Mouse (Mus musculus) cerebellum, postnatal 14 days (tissue): ENCODE measurements around the gene Stt3b.
"Not testable (repeated sequence)": the region's sequence is repeated elsewhere in the genome, so short reads cannot be mapped to it uniquely, and the experiment has no call there.

Source experiments
- DNase-seq, 2 experiments: peaks; one replicate each; pipeline ENCODE4 v3.0.0; 2021; ENCODE audit warnings: mixed read lengths in 2 of 2

The Stt3b gene

DNA sequence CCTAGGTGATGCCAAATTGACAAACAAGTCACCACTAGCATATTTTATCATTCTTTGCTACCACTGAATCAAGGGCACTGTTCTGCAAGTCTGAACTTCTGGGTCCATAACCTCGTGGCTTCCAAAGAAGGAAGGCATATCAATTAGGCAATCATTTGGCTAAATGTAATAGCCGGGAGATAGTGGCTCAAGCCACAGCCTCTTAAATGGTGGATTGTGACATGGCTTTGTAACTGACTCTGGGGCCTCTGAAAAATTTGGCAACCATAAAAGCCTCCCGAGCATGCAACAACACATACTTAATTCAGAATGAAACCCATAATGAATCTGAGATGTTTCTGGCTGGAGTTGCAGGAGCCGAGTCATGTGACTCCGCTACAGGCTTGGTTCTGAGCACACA is 6.8 kb upstream of the Stt3b start:
- DNase-seq = no peak

DNA sequence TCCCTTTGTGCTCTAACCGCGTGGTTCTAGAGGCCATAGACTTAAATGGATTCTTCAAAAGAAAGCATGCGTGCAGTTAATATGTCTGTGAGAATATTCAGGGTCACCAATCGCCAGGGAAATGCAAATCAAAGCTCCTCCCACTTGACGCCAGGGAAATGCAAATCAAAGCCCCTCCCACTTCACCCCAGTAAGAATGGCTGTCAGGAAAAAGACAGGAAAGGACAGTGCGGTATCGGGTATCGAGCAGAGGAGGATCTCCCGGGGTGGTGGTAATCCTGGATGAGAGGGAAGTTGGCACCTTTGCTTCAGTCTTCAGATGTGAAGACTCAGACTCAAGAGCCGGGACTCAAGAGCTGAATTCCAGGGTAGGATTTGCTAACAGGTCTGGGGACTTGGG is 4.3 kb upstream of the Stt3b start:
- no peak for DNase-seq

DNA sequence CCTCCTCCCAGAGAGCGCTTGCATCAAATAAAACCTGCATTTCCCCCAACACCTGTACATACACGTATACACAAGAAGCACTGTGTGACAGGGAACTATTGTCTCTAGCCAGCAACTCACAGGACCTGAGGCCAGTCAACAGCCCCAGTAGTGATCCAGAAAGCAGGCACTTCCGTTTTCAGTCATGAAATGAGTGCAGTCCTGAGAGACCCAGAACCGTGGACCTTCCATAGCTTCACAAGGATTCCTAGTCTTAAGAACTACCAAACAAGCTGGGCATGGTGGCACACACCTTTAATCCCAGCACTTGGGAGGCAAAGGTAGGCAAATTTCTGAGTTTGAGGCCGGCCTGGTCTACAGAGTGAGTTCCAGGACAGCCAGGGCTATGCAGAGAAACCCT is 3.6 kb upstream of the Stt3b start:
- no peak for DNase-seq

DNA sequence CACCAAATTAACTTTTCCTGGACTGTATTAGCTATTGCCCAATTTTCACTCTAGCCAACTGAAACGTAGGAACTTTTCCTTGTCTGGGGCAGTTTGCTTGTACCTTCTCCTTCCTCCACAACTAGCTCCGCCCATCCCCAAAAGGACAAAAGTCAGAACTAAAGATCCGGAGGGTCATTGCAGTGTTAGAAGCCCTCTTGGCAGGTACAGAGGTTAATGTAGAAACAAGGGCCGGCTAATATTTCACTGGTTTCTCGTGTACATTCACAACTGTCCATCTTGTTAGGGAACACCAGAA is 951 bp upstream of the Stt3b start:
- DNase-seq = no peak

DNA sequence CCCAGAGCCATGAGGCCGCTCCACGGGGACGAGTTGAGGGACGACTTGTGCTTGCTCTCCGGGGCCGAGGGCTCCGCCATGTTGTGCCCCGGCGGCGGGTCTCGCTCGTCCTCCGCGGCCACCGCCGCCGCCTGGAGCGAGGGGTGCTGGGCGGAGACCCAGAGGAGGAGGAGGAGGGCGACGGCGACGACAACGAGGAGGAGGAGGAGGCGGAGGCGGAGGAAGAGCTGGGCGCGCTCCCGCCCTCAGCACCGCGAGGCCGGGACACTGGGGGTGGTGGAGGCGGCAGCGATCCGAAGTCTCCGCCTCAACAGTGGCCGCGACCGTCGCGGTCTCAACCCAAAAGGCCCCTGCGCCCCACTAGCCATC is 260 bp downstream of the Stt3b start:
- no peak for DNase-seq

DNA sequence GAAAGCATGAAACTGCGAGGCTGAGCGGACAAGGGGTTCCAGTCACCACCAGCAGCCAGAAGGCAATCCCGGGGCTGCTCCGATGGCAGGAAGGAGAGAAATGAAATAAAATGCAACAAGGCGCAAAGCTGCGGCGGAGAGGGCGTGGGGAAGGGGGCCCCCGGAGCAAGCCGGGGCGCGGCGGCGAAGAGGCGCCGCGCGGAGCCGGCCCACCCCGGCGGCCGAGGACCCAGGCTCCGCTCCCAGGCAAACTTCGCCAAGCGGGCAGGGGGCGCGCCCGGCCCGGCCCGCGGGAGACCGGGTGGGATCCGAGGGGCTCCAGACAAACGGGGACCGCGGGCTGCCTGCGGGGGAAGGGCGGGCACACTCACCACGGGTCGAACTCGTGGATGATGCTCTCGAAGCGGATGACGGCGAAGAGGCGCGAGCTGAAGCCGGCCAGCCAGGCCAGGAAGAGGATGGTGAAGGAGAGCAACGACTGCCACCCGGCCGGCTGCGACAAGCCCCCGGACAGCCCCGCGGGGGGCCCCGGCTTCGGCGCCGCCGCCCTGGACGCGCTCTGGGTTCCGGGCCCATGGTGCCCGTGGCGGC is 745 bp downstream of the Stt3b start:
- peak in 1 of 2 experiments; percentile 68 for DNase-seq

DNA sequence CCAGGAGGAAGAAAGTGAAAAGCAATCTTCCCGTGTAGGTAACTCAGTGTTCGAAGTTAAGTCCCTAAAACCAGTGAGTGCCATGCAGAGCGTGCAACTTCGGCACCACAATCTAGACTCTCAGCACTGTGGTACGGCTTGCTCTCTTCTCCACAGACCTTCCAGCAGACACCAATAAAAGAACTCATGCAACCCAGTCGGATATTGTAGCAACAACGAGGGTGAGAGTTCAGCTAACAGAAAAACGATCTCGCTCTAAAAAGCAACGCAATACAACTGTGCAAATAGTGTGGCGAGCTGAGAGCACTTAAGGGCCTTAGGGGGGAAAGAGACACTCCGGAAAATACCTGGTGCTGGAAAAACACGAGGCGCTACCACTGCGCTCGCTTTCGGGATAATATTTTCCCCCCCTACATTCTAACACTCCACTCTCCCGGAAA is 1.3 kb downstream of the Stt3b start:
- DNase-seq = peak in 1 of 2 experiments; percentile 30

DNA sequence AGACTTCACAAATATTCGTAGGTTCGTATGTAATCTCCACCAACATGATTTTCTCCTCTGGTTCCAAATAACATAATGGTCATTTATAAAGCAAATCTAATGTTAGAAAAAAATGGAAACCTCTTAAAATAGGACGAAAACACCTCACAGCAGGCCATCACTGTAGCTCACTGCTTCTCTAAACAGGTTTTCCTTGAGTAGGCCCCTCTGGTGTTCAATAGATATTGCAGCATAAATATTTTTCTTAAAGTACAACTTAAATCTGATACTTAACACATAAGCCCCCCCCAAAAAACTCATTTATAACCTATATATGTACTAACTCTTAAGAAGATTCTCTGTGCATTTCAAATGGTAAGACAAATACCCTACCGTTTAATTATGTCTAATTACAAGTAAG is 1.8 kb downstream of the Stt3b start:
- no peak for DNase-seq

DNA sequence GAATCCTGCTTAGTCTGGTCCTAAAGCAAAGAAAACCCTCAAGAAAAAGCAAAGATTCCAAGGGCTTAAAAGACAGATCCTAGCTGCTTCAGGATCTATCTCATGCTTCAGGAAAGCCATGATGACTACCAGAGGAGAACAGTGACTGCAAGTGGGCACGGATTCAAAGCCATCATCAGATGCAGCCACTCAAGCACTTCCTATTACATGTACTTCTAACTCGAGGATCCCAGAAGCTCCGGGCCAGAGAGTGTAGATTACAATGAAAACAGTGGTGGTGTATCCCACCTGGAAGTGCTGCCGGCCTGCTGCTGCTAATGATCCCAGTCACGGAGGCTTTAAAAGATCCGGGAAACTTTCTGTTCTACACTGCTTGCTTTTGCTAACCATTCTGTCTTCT is 4.0 kb downstream of the Stt3b start:
- peak; percentile 27 to 32 for DNase-seq

DNA sequence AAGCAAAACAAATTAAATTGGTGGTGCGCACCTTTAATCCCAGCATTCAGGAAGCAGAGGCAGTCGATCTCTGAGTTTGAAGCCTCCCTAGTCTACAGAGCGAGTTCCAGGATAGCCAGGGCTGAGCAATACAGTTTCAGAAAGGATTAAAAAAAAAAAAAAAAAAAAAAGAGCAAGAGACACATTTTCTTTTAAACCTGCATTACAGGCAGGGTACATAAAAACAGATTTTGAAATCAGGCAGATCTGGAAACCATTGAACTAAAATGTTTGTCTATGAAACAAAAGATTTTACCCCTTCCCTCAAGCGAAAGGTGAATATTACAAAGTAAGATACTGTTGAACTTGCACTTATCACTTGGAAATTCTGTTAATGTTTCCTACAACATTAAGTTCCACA is 6.1 kb downstream of the Stt3b start:
- no peak for DNase-seq

DNA sequence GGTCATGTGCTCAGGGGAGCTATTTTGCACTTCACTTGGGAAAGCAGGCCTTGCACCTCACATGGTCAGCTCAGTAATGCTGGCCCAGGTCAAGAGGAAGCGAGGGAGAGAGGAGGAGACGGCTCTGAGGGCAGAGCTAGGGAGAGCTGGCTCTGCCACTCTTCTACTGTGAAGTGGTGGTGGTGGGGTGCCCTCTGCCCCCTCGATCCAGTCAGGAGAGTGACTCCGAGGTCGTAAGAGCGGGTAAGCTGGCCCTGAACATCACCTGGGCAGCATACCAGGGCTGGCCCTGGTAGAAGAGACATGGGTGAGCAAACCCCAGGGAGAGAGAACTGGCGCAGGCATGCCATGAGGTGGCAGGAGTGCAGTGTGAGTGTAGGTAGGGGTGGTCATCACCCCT is 8.6 kb downstream of the Stt3b start:
- DNase-seq = no peak

DNA sequence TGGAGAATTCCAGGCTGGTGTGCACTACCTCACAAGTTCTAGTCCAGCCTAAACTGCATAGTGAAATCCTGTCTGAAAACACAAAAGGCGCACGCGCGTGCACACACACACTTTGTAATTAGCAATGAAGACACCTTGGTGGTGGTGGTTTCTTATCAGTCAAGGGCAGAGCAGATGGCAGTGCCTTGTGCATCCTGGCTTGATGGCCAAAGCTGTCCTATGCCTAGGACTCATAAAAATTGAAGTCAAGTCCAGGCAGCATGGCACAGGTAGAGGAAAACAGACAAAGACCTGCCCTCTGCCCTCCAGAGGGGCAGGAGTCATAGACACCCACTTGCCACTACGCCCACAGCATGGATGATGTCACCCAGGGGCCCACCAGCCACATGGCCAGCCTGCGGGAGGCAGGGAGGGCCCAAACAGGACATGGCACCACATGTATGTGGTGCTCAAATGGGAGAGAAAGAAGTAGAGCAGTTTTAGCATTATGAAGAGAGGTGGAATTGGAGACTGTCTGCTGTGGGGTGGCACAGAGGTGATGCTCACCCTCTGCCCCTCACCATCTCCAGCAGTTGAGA is 9.1 kb downstream of the Stt3b start:
- DNase-seq = no peak

DNA sequence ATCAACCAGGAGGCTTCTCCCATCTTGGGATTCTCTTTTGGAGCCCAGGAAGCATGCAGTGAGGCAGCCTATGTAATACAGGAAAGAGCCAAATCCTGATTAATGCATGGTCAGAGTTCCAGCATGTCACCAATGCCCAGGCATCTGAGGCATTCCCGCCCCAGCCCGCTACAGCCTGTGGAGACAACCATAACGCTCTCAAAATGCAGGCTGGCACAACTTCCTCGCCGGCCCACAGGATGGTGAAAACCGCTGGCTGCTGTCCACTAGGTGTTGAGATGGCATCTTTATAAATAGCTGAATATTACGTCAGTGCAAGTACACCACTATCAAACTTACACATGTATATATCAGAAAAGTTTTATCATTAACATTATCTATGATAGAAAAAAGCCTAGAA is 13.5 kb downstream of the Stt3b start:
- DNase-seq = no peak

DNA sequence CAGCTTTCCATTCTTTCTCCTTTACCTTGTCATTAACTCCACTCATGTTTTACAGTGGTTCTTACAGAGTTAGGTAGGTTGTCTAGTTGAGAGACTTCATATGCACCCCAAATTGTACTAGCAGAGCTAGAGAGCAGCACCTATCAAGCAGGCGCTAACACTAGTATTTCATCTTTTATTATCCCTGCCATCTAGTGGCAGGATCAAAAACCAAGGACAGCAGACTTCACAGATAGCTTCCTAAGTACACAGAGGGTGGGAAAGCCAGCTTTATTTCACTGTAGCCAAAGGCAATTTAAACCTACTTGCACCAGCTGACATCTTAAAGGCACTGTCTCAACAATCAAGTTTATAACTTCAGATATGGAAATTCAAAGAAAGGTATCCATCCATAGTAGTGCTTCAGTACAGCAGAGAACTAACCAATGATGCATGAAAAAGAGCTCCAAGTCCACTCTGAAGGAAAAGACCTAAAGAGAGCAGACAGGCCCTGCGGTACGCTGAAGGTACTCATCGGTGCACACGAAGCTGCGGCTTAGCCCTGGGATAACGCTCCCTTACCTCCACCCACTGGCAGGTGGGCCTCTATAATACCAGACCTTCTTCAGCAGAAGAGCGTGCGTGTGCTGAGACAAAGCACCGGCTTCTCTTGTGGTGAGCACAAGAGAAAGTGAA is 16.2 kb downstream of the Stt3b start:
- DNase-seq = peak in 1 of 2 experiments; percentile 44

DNA sequence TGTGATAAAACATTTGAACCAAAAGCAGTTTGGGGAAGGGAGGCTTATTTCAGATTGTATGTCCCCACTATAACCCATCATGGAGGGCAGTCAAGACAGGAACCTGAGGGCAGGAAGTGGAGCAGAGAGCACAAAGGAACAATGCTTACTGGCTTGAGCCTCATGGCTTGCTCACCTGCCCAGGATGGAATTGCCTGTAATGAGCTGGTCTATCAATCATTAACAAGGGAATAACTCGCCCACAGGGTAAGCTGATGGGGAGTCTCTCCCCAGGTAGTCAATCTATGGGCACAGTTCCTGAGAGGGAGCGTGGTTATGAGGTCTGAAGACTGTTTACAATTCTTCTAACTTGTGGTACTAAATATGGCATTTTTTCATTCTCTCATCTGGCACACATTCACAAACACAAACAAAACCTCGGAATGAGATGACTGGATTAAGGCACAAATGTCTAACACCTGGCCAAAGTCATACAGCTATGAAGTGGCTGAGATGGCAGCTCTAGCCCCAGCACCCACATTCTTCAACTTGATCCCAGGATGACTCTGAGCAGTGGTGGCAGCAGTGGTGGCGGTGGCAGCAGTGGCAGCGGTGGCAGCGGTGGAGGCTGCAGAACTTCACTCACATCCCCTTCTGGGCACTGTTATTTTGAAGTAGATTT is 22.3 kb downstream of the Stt3b start:
- DNase-seq = no peak

DNA sequence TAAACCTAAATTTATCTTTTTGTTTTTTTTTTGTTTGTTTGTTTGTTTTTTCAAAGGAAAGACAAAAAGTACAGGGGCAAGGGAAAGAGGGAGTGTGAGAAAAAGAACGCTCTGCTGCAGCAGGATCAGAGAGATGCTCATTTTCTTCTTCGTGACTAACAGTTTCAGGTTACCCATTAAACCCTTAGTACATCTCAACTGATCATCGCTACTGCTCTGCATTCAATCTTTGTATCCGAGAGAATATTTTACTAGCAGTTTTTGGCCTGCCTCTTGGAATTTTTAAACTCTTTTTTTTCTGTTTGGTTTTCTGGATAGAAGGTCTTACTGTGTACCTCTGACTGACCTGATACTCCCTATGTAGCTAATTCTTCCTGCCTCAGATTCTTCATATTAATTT is 25.8 kb downstream of the Stt3b start:
- no peak for DNase-seq

DNA sequence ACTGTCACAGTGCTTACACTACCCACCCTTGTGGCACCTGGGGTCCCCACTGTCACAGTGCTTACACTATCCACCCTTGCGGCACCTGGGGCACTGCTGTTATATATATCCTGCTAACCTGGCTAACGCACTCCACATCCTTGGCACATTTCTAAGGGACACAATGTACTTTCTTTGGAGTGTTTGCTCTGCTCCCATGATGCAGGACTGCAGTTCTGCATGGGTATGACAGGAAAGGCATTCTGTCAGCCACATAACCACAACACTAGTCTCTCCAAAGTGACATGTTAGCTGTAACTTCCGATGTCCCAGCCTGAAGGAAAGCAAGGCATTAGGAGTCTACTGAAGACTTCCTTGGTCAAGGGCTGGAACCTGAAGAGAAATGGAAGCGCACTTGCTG is 26.8 kb downstream of the Stt3b start:
- DNase-seq = no peak

DNA sequence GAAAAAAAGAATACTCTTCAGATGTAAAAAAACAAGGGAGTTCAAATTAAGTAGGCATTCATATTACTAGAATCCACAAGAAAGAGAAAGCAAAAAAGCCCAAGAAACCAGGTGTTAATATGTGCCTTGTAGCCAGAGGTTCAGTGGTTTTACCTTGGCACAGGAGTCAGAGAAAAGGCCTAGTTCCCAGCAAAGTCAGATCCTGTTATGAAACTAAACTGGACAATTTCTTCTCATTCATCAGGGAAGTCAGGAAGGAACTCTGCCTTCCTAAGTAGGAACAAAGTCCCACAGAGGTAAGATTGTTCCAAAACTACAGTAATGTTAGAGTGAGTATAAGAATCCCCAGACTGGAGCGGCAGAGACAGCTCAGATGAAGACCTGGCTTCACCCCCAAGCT is 31.6 kb downstream of the Stt3b start:
- no peak for DNase-seq

DNA sequence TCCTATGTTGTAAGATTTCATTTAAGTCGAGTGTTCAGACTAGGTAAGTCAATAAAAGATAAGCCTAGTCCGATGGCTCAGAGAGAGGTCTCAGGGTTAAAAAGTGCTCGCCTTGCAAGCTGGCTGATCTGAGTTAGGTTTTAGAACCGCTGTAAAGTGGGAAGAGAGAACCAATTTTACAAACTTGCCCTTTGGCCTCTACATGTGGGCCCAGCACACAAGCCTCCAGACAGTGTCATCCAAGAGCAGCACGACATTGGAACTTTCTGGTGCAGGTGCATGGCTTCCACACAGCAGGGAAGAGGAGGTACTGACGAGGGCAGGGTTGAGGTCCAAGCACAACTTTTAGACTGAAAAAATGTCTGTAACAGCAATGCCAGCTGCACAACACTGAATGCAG is 35.4 kb downstream of the Stt3b start:
- no peak for DNase-seq

DNA sequence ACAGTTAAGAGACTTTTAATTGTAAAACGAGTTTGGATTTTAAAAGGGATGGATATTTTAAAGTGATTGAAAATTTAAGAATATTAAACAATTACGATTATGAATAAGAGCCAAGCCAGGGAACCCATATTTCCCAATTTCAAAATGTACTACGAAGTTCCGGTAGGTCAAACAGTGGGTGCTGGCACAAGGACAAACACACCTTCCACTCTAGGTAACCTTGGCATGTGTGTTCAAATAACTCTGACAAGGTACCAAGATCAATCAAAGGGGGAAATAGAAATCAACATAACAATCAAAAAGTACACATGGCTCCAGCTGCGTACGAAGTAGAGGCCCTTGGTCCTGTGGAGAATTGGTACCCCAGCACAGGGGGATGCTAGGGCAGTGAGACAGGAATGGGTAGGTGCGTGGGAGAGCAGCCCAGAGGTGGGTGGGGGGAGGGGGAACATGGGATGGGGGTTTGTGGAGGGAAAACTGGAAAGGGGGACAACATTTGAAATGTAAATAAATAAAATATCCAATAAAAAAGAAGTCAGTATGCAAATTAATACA is 37.0 kb downstream of the Stt3b start:
- DNase-seq = no peak

DNA sequence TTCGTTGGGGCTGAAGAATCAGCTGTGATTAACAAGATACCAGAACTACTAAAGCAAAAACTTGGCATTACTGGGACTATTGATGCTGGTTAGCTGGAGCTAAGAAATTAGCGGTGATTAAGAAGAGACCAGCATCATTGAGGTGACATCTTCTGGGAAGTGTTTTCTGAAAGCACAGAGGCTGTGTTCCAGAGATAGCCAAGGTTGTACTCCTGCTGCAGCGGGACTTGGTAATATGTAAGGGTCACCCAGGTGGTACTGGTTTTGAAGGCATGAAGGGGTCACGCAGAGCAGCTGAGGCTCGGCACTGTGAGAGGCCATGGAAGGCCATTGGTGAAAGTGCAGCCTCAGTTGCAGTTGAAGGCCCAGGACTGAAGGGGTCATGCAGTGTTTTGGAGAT is 37.8 kb downstream of the Stt3b start:
- not testable (repeated sequence) for DNase-seq

DNA sequence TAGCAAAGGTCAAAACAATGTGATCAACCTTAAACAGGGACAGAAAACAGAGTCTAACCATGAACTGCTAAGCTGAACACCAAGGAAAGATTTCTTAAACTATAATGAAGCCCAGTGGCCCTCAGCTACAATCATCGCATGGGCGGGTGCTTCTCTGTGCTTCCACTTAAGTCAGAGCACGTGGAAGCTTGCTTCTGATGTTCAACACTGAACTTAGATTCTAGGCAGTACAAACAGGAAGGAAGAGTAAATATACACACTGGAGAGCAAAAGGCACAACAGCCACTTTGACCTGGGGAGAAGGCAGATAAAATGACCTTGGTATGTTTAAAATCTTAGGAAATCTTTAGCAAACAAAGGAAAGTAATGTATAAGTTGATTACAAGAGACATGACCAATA is 38.7 kb downstream of the Stt3b start:
- DNase-seq = no peak

DNA sequence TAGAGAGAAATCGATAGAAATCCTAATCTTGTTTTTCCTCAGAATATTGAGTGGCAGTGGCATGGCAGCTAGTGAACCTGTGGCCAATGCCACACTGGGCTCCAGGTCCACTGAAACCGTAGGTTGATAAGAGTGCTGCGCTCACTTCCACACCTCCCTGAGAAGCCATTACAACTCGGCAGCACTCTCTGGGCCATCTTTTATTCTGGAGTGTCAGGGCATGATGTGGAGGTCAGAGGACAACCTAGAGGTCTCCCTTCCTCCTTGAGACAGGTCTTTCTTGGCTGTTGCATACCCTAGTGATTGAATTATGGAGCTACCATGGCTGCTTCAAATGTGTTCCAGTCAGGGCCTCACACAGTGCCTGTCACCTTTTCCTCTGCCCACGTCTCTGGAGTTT is 48.3 kb downstream of the Stt3b start:
- no peak for DNase-seq

DNA sequence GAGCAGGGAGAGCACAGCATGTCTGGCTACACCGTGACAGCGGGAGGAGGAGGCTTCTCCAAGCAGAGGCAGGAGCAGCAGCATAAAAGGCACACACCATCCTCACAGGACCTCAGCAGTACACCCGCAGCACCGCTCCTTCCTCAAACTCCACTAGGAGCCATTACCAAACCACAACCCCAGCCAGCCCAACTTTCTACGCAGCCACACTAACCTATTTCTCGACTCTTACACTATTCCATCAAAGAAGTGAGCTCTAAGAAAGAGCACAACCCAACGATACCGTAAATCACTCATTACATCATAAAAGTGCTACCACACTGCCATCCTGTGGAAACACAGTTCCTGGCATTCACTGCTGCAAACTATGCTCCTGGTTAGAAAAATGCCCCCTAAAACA is 48.8 kb downstream of the Stt3b start:
- peak; percentile 56 to 57 for DNase-seq
